Mouse (Mus musculus) CH12.LX (cell line): ENCODE results near the gene Il16.

ENCODE experiments used
- CTCF ChIP-seq, 2 experiments: IDR thresholded peaks in 1 of 2; conservative IDR thresholded peaks in 1 of 2; 2 replicates each; pipeline ENCODE4 v1.5.1; 2011 to 2012; ENCODE audit warnings: low read depth in 2 of 2, low read length in 2 of 2, improper control_type of control experiment in 1 of 2, inconsistent platforms in 1 of 2, mild to moderate bottlenecking in 1 of 2, moderate library complexity in 1 of 2
- E2F4 ChIP-seq: IDR thresholded peaks from 2 replicates; pipeline ENCODE4 v1.6.1; 2011; ENCODE audit warnings: low read depth, low read length, improper control_type of control experiment; ENCODE audit not compliant: insufficient replicate concordance
- EP300 ChIP-seq: IDR thresholded peaks from 2 replicates; pipeline ENCODE4 v1.6.1; 2011; ENCODE audit warnings: low read length, improper control_type of control experiment
- ETS1 ChIP-seq: conservative IDR thresholded peaks from 2 replicates; pipeline ENCODE4 v1.6.1; 2012; ENCODE audit warnings: low read depth, mild to moderate bottlenecking, inconsistent platforms, low read length, improper control_type of control experiment, moderate library complexity
- GABPA ChIP-seq: IDR thresholded peaks from 2 replicates; pipeline ENCODE4 v1.6.1; 2012; ENCODE audit warnings: low read depth, low read length, improper control_type of control experiment, inconsistent platforms; ENCODE audit not compliant: insufficient replicate concordance
- HCFC1 ChIP-seq: IDR thresholded peaks from 2 replicates; pipeline ENCODE4 v1.6.1; 2012; ENCODE audit warnings: low read depth, mild to moderate bottlenecking, inconsistent platforms, low read length, improper control_type of control experiment
- JUND ChIP-seq: conservative IDR thresholded peaks from 2 replicates; pipeline ENCODE4 v1.6.1; 2011; ENCODE audit warnings: low read depth, low read length, improper control_type of control experiment
- MAZ ChIP-seq: IDR thresholded peaks from 2 replicates; pipeline ENCODE4 v1.6.1; 2012; ENCODE audit warnings: low read depth, mild to moderate bottlenecking, inconsistent platforms, low read length, improper control_type of control experiment, moderate library complexity
- PAX5 ChIP-seq: IDR thresholded peaks from 2 replicates; pipeline ENCODE4 v1.6.1; 2012; ENCODE audit warnings: low read length, inconsistent platforms, mixed read lengths
- POLR2A ChIP-seq: IDR thresholded peaks from 2 replicates; pipeline ENCODE4 v1.6.1; 2011; ENCODE audit warnings: low read depth, mild to moderate bottlenecking, improper control_type of control experiment, low read length
- UBTF ChIP-seq: IDR thresholded peaks from 2 replicates; pipeline ENCODE4 v1.6.1; 2012; ENCODE audit warnings: low read depth, mild to moderate bottlenecking, inconsistent platforms, low read length, improper control_type of control experiment, moderate library complexity
- USF1 ChIP-seq: IDR thresholded peaks from 2 replicates; pipeline ENCODE4 v1.6.1; 2014; ENCODE audit warnings: low read depth, mild to moderate bottlenecking, inconsistent platforms, low read length, improper control_type of control experiment
- ZMIZ1 ChIP-seq: IDR thresholded peaks from 2 replicates; pipeline ENCODE4 v1.6.1; 2012; ENCODE audit warnings: low read depth, mild to moderate bottlenecking, inconsistent platforms, low read length, improper control_type of control experiment

DNA sequence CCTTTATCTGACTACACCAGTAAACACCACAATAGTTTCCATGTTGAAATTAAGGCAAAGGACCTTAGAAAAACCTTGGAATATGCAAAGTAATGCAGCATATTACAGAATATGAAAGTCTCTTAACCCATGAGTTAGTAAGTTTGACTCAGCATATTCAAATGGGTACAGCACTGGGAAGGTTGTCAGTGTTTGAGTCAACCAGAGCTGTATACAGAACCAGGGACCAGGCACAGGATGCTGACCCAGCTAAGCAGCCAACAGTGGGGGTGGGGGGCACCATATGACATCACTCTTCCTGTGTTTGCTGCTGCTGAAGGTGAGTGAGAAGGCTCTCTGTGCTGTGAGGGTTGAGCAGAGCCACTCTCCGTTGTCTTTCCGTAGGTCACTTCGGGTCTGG lies 148.5 kb downstream of the Il16 start:
- TF ChIP-seq CTCF (conservative IDR thresholded peaks at IDR 0.05 in 1 of 2, IDR thresholded peaks at IDR 0.05 in 1 of 2; ENCODE audit: low read depth in 2 of 2, low read length in 2 of 2) (no peak), POLR2A (no peak), EP300 (no peak), MAZ (no peak), JUND (peak; percentile 6; the same call in 1 of the 2 replicates), GABPA (no peak), E2F4 (no peak), USF1 (no peak), PAX5 (no peak), ETS1 (peak; percentile 56), HCFC1 (no peak), ZMIZ1 (no peak), UBTF (no peak)
